Mouse (Mus musculus): Measurements from ENCODE around the gene Npr2.

- TF ChIP-seq HCFC1 (IDR thresholded peaks at IDR 0.05; ENCODE audit: low read depth, low read length) (peak; percentile 30; the same call in 1 of the 2 replicates), TBP (IDR thresholded peaks at IDR 0.05; ENCODE audit: low read depth, low read length) (0 out of 2 replicates have a peak, but pooled peaks have one; percentile 13), ZC3H11A (IDR thresholded peaks at IDR 0.05; ENCODE audit: low read depth, low read length) (no peak), GATA1 (IDR thresholded peaks at IDR 0.05; ENCODE audit: low read depth, low read length) (peak; percentile 93), POLR2A (IDR thresholded peaks at IDR 0.05; ENCODE audit: control insufficient read depth in 1 of 2, insufficient read depth in 1 of 2, low read depth in 1 of 2, low read length in 2 of 2, poor library complexity in 1 of 2) (no peak), USF1 (IDR thresholded peaks at IDR 0.05; ENCODE audit: low read depth, low read length) (no peak), JUND (IDR thresholded peaks at IDR 0.05; ENCODE audit: low read depth, low read length) (no peak), UBTF (IDR thresholded peaks at IDR 0.05; ENCODE audit: borderline replicate concordance, insufficient read depth, low read depth, low read length) (no peak)
These were observed 31.4 kb upstream of the Npr2 start for GRCm38 (mm10) chr4:43600195-43600934.
